Mouse (Mus musculus): Measurements from ENCODE around the gene Atg9a.
A peak's percentile ranks its signal among the peaks of the same experiment; 100 is the strongest.
"Not testable (repeated sequence)": the region's sequence is repeated elsewhere in the genome, so short reads cannot be mapped to it uniquely, and the experiment has no call there.

The Atg9a gene

DNA sequence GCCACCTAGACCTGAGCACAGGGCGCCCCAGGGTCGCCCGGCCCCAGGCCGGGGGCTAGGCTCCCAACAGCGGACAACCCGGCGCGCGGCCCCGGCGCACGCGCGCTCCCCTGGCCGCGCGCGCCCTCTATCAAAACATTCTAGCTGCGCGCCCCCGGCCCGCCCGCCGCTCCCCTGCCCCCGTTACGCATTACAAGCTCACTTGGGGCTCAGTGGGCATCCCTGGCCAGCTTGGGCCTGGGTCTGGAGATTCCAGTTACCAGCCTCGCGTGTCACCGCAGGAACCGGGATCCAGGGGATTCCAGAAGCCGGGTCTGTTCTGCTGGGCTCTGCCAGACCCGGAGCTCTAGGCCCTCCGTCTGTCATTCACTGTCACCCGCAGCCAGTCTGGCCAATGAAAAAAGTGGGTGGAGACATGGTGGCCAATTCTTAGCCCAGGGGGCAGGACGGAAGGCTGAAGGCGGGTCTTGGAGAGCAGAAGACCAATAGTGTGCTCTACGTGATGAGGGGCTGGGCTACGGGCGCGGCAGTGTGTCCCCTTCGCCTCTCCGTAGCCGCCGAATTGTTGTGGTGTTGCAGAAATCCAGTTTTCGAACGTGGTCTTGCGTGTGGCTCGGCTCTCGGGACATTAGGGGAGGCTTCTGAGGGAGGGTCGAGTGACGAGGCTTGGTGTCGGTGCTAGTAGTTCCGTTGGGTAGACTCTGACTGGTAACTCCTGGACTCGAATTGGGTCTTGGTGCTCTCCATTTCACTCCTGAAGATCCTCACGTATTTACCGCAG lies at the start of gene Atg9a, which contains the start of gene Ankzf1:
Atg9a (minus strand) TSS at position 575 of the 781 bp plus-strand sequence.
Ankzf1 (plus strand) TSS at position 530 of the 781 bp plus-strand sequence.
- peak; percentile 99 for DNase-seq (ENCODE audit: low read depth, low spot score)

DNA sequence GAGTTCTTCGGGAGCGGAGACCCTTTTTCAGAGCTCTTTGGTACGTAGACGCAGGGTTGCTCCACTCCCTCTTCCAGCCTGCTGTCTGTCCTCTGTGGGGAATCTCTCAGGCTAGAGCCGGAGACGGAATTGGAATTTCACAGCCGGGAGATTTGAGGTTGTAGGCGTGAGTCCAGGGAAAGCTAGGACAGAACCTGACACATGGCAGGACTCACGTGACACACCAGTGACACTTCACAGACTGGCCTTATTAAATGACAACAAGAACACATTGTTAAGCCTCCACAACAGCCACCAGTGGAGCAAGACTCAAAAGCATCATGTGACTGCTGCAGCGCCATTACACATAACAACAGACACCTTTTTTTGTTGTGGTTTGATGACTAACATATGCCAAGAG lies 47.6 kb upstream of the Atg9a start:
- no peak for DNase-seq (ENCODE audit: low read depth, low spot score)

DNA sequence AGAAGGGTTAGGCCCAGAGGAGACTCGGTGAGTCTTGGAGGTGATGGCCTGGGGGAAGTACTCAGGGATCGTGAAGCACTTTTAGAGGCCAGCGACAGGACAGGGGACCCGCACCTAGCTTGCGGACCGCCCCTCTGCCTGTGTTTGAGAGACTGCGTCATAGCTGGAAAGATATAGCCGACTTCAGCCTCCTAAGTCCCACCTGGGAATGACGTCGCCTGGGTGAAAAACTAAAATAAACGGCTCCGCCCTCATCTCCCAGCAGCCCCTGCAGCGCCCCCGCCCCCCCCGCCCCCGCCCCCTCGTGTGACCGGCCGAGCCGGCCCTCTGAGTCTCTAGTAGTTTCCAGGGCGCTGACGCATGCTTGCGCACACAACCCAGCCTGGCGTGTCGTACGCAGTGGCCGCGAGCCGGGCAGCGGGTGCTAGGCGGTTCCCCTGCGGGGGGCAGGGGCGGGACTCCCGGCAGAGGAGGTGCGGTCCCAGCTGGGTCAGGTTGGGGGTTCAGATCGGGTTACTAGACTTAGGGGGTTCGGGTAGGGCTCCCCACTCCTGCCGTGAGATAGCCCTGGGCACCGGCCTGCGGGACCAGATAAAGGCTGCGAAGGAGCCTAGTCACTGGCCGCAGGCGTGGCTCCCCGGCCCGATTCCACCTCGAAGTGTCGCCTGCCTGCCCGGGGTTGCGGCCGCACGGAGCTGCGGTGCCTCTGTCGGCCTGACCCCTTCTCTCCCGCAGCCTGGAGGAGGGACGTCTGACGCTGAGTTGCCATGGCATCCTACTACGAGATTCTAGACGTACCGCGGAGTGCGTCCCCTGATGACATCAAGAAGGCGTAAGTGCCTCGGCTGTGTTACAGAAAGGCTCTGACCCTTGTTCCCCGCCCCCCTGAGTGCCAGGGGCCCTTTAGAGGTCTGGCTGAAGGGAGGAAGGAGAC lies 44.4 kb upstream of the Atg9a start, which contains the start of gene Dnajb2:
Dnajb2 (plus strand) TSS at position 290 of the 934 bp plus-strand sequence.
- DNase-seq (ENCODE audit: low read depth, low spot score), result peak; percentile 86

DNA sequence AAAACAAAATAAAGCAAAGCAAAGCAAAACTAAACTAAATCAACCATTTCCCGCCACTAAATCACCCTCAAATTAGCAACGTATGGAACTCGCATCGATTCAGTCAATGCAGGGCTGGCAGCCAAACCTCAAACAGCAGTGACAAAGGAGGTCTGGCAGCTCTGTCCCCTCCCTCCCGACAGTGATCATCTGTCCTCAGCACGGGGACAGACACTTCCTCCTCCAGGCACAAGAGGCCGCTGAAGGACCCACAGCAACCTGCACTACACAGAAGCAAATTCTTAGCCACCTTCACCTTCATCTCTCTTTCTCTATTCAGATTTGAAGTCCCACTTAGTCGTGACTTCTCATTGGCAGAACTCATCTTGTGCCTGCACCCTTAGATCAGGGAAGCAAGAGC lies 42.6 kb upstream of the Atg9a start:
- peak; percentile 61 for DNase-seq (ENCODE audit: low read depth, low spot score)

DNA sequence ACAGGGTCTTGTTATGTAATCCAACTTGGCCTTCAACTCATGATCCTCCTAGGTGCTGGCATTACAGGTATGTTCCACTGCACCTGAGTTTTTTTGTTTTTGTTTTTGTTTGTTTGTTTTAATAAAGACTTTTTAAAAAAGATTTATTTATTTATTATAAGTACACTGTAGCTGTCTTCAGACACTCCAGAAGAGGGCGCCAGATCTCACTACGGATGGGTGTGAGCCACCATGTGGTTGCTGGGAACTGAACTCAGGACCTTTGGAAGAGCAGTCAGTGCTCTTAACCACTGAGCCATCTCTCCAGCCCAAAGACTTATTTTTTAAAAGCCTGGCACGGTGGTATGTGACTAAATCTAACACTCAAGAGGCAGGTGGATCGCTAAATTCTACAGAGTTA lies 40.5 kb upstream of the Atg9a start:
- DNase-seq (ENCODE audit: low read depth, low spot score), result not testable (repeated sequence)

DNA sequence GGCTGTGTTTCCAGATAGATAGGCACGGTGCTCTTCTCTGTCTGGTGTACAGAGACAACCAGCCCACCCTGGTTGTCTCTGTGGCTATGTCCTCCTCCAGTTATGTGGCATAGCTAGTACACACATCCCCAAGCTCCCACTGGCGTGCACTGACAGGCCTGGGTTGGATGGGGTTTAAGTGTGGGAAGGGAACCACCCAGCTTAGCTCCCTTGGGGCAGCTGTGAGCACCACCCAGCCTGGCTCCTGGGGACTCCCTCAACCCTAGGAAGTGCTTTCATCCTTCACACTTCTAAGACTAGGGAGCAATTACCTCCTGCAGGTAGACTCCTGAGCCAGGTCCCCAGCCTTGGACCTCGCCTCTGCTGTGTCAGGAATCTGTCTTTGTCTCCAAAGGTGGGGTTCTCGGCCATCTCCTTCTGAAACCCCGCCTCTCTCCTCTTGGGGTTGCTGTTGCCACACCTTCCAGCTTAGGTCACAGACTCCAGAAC lies 39.7 kb upstream of the Atg9a start, which contains the start of gene A630095N17Rik:
A630095N17Rik (minus strand) TSS at position 439 of the 489 bp plus-strand sequence.
- DNase-seq (ENCODE audit: low read depth, low spot score), result no peak

DNA sequence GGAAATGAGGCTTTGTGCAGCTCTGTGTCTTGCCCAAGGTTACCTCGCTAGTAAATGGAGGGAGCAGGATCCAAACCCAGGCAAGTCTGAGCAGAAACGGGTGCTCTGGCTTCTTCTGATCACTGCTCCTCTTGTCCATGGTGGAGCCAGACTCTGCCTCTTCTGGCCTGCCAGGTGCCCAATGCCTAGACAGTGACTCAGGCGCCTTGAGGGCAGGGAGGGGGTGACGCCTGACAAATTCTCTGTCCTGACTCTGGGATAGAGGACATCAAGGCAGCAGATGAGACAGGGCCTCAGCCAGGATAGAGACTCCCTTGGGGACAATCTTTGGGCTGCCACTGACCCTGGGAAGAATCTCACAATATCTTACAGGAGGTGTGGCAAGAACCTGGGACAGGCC lies 39.2 kb upstream of the Atg9a start:
- peak; percentile 65 for DNase-seq (ENCODE audit: low read depth, low spot score)

DNA sequence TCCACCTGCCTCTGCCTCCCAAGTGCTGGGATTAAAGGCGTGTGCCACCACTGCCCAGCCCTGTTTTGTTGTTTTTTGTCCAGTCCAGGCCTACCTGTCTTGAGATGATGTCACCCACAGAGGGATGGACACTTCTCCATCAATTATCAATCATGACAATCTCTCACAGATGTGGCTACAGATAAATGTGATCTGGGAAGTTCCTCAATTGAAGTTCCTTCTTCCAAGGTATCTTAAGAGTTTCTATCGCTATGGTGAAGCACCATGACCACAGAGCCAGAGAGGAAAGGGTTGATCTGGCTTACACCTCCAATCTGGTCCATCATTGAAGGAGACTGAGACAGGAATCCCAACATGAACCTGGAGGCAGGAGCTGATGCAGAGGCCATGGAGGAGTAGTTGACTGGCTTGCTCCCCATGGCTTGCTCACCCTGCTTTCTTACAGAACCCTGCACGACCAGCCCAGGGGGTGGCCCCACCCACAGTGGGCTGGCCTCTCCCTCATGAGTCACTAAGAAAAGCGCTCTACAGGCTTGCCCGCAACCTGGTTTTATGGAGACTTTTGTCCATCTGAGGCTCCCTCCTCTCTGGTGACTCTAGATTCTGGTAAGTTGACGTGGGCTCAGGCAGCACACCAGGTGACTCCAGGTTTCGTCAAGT lies 38.5 kb upstream of the Atg9a start:
- DNase-seq (ENCODE audit: low read depth, low spot score), result peak; percentile 45

DNA sequence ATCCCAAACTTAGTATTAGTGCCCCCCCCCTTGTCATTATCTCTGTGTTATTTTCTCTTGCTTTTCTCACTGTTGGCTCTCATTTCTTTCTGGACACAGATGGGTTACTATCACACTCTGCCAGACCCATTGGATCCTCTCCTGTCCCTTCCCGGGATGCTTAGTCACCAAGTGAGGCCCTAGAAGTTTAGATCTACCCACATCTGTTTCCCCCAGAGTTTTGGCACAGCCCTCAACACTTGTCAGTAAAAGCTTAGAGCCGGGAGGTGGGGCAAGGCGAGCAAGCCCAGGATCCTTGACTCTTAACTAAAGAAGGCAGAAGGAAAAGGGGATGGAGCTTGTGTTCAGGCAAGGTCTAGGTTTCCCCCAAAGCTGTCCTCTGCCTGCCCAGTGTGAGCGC lies 37.2 kb upstream of the Atg9a start:
- peak; percentile 86 for DNase-seq (ENCODE audit: low read depth, low spot score)

DNA sequence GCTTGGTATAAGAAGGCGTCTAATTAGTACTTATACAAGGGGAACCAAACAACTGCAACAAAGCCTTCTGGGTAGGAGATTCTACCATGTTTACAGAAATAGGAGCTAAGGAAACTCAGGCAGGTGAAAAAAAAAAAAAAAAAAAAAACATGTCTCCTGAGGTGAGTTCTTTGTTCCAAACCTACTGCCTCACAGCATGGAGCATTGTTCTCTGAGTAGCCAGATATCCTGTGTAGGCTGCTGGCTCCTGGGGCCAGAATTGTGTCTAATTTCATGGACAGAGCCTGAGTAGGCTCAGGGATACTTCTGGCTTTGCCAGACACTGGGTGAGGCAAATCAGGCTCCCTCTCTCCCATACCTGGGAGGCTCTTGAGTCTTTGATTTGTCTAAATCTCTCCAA lies 35.7 kb upstream of the Atg9a start:
- no peak for DNase-seq (ENCODE audit: low read depth, low spot score)

DNA sequence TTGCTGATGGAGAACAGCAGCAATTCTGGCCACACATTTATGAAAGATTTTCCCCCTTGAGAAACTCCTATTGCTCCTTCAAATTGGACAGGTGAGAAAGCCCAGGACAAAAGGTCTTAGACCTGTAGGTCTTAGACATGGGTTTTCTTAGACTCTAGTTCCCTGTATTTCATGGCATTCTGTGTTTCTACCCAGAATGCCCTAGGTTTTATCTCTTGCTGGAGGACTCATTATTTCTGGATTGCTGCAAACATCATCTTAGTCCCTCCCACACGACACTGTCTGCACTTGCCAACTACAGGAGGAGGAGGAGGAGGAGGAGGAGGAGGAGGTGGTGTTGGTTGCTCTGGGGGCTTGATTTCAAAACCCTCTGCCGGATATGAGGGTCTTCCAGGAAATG lies 34.1 kb upstream of the Atg9a start:
- DNase-seq (ENCODE audit: low read depth, low spot score), result no peak

DNA sequence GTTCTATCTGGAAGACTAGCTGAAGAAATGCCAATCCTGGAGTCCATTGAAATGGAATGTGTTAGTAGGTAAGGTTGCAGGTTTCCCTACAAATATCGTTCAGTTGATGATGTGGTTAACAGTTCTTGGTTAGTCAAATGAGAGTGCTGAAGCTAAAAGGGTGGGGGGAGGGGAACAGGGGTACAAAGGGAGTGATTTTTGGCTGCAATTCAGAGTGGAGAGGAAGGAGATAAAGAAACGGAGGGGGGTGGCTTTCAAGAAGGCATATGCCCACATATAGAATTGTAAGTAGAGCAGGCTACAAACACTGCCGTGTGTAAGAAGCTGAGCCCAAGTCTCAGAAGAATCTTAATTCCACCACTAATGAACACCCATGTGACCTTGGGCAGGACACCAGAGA lies 33.5 kb upstream of the Atg9a start:
- no peak for DNase-seq (ENCODE audit: low read depth, low spot score)

DNA sequence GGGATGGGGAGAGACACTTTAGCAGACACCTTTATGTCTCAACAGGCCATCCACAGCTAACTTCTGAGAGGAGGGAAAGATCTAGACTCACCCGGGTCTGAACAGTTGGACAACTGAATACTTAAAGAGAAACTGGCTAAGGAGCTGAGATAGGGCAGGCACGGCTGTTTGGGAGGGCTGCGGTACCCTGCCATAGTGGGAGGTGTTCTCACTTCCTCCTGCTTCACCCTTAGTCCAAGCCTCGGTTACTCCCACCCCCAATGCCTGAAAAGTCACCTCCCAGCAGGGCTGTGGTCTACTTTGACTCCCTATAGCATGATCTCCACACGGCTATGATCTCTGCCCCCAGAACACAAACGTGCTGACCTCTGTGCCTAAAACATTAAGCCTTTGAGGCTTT lies 31.5 kb upstream of the Atg9a start:
- DNase-seq (ENCODE audit: low read depth, low spot score), result no peak

DNA sequence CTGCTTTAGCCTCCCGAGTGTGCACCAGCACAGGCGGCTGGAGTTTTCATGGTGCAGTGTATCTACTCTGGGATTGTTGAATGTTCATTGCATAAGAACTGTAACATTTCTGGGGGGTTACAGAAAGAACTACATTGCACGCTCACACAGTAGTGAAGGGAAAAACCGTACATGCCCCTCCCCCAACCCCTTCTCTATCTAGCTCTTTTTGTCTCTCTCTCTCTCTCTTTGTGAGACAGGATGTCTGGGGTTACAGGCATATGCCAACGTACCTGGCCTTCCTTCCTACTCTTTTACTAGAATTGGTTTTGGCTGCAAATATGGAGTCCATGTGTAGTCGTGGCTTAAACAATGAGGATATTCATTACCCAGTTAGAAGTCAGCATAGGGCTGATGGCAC lies 30.9 kb upstream of the Atg9a start:
- DNase-seq (ENCODE audit: low read depth, low spot score), result no peak

DNA sequence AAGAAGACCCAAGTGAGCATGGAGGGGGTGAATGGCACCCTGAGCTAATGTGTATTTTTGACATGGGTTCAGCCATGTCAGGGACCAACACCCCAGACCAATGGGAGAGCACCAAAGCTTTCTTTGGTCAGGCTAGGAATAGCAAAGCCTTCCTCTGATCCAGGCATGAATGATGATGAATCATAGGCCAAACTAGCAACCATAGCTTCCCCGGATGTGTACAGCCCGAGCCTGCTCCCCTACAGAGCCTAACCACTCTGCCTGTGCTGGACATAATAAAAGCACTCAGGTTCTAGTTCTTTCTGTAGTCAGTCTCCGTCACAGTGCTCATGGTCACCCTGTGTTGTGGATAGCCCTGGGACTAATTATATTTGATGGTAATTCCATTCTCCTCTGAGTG lies 29.5 kb upstream of the Atg9a start:
- DNase-seq (ENCODE audit: low read depth, low spot score), result peak; percentile 43

DNA sequence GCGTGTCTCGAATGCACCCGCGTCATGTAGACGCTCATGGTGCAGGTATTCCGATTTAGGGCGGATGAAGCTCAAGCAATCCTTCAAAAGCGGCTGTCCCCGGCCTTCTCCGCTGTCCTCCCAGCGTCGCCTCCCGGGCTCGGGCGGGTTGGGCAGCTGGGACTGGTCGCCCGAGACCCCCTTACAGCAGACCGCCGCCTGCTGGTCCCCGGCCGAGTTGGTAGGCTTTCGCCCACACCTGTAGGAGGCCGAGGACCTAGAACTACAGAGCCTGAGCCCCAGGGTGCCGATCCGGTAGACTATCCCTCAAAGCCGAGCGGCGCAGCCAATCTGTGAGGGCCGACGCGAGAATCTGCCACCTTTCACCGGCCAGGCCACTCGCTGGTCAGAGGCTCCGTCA lies 27.5 kb upstream of the Atg9a start, which contains the start of gene Tuba4a:
Tuba4a (minus strand) TSS at position 335 of the 400 bp plus-strand sequence.
- DNase-seq (ENCODE audit: low read depth, low spot score), result no peak

DNA sequence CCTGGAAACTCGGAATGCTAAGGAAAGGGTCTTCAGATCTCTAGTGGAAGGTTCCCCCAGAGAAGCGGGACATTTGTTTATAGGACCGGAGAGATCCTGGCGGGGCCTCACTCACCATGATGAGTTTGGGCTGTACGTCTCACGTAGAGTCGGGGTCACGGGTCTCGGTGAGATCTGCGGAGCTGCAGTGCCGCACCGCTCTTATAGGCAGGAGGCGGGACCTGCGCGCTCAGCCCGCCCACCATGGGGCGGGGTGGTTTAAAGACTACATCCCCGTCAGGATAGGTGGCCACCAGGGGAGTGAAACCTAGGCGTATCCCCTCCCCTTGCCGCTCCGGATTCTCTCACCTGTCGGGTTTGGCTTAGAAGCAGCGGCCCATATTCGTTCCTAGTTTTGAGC lies 27.1 kb upstream of the Atg9a start:
- peak; percentile 77 for DNase-seq (ENCODE audit: low read depth, low spot score)

DNA sequence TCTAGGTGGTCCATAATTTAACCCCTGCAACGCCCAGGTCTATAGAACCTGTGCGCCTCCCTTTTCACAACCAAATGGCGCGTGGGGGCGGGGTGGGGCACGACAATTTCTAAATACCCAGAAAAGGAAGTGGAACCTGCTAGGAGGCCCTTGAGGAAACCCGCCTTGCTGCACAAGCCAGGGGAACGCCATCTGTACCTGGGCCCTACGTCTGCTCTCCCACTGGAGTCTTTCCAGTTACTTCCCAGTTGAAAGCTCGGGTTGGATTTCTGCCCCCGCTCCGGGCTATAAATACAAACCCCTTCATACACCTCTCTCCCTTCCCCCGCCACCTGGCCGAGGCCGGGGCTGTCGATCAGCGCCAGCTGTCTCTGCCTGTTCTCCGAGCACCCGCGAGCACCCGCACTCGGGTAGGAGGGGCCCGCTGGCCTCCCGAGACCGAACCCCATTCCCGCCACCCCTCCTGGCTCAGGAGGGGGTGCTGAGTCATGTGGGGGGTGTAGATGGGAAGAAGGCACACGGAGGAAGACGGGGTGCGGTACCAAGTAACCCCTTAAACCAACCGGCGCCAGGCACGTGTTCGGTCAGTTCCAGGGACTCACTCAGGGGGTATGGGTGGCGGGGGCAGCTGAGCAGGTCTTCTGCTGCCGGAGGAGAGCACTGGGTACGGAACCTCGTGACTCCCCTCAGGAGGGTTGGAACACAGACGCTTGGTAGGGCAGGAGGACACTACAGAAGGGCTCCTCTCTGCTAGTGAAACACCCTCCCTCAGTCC lies 26.4 kb upstream of the Atg9a start:
- no peak for DNase-seq (ENCODE audit: low read depth, low spot score)

DNA sequence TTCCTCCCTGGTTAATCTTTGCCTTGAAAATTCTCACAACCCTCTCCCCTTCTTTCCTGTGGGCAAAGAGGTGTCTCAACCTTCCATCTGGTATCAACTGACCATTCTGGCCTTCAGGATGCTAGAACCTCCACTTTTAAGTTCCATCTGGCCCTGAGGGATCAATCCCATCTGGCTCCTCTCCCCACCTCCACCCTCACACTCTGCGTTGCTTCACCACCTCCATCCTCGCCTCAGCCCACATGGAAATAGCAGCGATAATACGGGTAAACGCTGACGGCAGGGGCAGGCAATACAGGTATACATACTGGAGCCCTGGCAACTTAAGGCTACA lies 25.9 kb upstream of the Atg9a start:
- no peak for DNase-seq (ENCODE audit: low read depth, low spot score)

DNA sequence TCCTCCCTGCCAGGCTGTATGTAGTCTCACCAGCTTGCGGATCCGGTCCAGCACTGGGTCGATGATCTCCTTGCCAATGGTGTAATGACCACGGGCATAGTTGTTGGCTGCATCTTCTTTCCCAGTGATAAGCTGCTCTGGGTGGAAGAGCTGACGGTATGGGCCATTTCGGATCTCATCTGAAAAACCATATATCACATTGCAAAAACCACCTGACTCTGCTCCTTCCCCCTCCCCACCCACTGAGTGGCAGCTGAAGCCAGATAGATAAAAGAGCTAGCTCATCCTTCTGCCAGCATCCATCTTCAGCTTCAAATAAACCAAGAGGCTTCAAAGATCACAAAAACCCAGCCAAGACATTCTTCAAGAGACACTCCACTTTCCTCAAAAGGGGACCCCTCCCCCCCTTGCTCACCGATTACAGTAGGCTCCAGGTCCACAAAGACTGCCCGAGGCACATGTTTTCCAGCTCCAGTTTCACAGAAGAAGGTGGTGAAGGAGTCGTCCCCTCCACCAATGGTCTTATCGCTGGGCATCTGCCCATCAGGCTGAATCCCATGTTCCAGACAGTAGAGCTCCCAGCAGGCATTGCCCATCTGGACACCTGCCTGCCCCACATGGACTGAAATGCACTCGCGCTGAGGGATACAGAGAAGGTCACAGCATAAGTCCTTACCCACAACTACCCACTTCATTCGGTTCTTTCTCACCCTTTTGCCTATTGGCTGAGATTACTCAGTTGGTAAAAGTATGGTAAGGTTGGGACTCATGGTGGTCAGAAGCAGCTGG lies 25.0 kb upstream of the Atg9a start:
- DNase-seq (ENCODE audit: low read depth, low spot score), result no peak

Measured in 3T3-L1 (cell line).